Mouse (Mus musculus): ENCODE measurements around the gene Taf4.

DNA sequence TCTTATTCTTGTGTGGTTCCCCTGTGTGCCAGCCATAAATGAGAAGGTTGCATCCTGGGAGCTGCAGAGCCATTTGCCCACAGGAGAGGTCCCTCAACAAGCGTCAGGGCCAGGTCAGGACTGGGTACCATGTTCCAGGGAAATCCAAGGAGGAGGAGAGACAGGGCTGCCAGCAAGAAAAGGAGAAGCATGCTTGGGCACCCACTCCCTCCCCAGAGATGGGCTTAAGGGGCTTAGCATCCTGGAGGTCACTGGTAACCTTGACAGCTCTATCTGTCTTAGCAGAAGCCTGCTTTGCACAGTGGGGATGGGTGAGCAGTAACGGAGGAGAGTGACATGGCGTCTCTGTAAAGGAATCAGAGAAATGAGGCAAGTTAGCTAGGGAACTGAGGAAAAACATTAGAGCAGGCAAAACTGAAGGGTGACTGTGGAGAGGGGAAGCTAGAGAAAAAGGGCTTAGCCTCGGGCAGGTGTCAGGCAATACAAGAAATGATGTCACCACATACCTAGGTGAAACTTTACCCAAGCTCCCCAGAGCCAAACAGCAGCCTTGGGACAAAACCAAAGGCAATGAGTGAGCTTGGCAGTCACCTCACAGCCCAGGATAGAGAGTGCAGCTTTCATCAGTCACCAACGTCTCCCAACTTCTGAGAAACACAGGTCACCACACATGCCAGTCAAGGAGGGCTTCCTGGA is 29.4 kb upstream of the Taf4 start:
- no peak for TF ChIP-seq CTCF (IDR thresholded peaks at IDR 0.05; ENCODE audit: extremely low read depth, insufficient read depth, low read length)
- TF ChIP-seq POLR2A (IDR thresholded peaks at IDR 0.05; ENCODE audit: extremely low read depth, insufficient read depth, low read length), result no peak
